Mouse (Mus musculus): ENCODE results near the gene Vmn1r35. TPM values are rescaled to one million over a fixed set of nuclear protein-coding genes. Genes with fewer than 3 reads are reported as not detected.

Gene Vmn1r35
- polyA plus RNA-seq, 1 experiment: not detected

GRCm38 (mm10) chr6:66643779-66644178 is 41.9 kb downstream of the Vmn1r35 start, which contains the start of gene Vmn1r34:
Gene Vmn1r34, minus strand, starts transcription at chr6:66643879.
- H3ac ChIP-seq (ENCODE audit: control insufficient read depth, insufficient read length): no peak within 1 kb of the TSS
- no peak within 1 kb of the TSS for H3K4me2 ChIP-seq (ENCODE audit: low read depth)
- no peaks in the 10 kb centered on the region for H3K36me3 ChIP-seq (ENCODE audit: control insufficient read depth, insufficient read depth)
- TF ChIP-seq E2F4 (IDR thresholded peaks at IDR 0.05; ENCODE audit: insufficient read depth) (no peak), TCF12 (IDR thresholded peaks at IDR 0.05; ENCODE audit: insufficient read depth, poor library complexity, severe bottlenecking) (no peak), POLR2AphosphoS2 (IDR thresholded peaks at IDR 0.05; ENCODE audit: insufficient read length, low read depth) (no peak), MYOD1 (IDR thresholded peaks at IDR 0.05; ENCODE audit: control insufficient read depth in 1 of 3, insufficient read length in 2 of 3, low read depth in 2 of 3) (no peak), MAX (IDR thresholded peaks at IDR 0.05; ENCODE audit: low read depth) (no peak), CEBPB (IDR thresholded peaks at IDR 0.05; ENCODE audit: insufficient read depth, poor library complexity, severe bottlenecking) (no peak), REST (IDR thresholded peaks at IDR 0.05; ENCODE audit: insufficient read depth, insufficient read length) (no peak), POLR2A (IDR thresholded peaks at IDR 0.05; ENCODE audit: insufficient read length, low read depth) (no peak), USF1 (IDR thresholded peaks at IDR 0.05; ENCODE audit: low read depth) (no peak), SRF (IDR thresholded peaks at IDR 0.05; ENCODE audit: control insufficient read depth, insufficient read length, low read depth) (no peak), TCF3 (IDR thresholded peaks at IDR 0.05; ENCODE audit: insufficient read length, low read depth) (no peak), MYOG (IDR thresholded peaks at IDR 0.05; ENCODE audit: control insufficient read depth in 1 of 3, insufficient read depth in 1 of 3, insufficient read length in 2 of 3, low read depth in 2 of 3) (no peak)
- no peaks in the 10 kb centered on the region for H3K27me3 ChIP-seq (ENCODE audit: control insufficient read depth, insufficient read depth, insufficient read length)
- H3K4me3 ChIP-seq: no peak within 1 kb of the TSS
- no peaks in the 10 kb centered on the region for H3K79me2 ChIP-seq (ENCODE audit: control insufficient read depth, insufficient read depth)

Other genes with a start within 250 kb of the Vmn1r35 start
- gene Mad2l1, start 150.5 kb downstream of the Vmn1r35 start, polyA plus RNA-seq (2012; fragmentation: generic; extraction: Trizol): 16.0 TPM
- gene Vmn1r32, start 125.8 kb downstream of the Vmn1r35 start, polyA plus RNA-seq (2012; fragmentation: generic; extraction: Trizol): not detected
- not detected for gene Vmn1r33, start 67.6 kb downstream of the Vmn1r35 start, polyA plus RNA-seq (2012; fragmentation: generic; extraction: Trizol)
- not detected for gene Vmn1r34, start 42.0 kb downstream of the Vmn1r35 start, polyA plus RNA-seq (2012; fragmentation: generic; extraction: Trizol)
- not detected for gene Vmn1r36, start 33.3 kb upstream of the Vmn1r35 start, polyA plus RNA-seq (2012; fragmentation: generic; extraction: Trizol)
- not detected for gene Vmn1r37, start 43.5 kb upstream of the Vmn1r35 start, polyA plus RNA-seq (2012; fragmentation: generic; extraction: Trizol)
- gene Vmn1r38, start 96.7 kb upstream of the Vmn1r35 start, polyA plus RNA-seq (2012; fragmentation: generic; extraction: Trizol): not detected
- not detected for gene Vmn1r39, start 124.7 kb upstream of the Vmn1r35 start, polyA plus RNA-seq (2012; fragmentation: generic; extraction: Trizol)
- 37.8 TPM for gene Gng12, start 210.5 kb upstream of the Vmn1r35 start, polyA plus RNA-seq (2012; fragmentation: generic; extraction: Trizol)

Measured in myocyte (in vitro differentiated cells).